Mouse (Mus musculus): ENCODE measurements at regions not wholly inside any gene's neighbourhood (a gene's known extent, or its start where the extent isn't known, plus 50 kb on each side); places are given as distances from the start of the nearest gene placed in this dataset.

DNA sequence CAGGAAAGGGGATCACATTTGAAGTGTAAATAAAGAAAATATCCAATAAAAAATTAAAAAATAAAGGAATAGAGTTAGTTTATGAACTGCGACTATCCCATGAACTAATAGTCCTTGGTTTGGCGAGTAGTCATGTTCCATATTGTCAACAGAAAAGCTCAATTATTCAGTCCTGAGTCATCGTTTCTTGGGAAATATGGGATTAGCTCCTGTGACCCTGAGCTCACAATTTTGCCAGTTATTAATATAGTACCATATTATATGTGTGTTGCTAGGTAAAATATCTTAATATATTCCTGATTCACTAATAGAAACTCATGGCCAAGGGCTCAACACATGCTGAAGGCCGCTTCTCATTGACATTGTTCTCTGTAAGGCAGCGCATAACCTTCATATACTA lies 126.4 kb upstream of the Ccdc122 start:
- H3K9me3 ChIP-seq (replicated peaks; ENCODE audit: control insufficient read depth, low read length), result no peaks in the 10 kb centered on the region
- no peak overlapping the region for H3K4me3 ChIP-seq (ENCODE audit: low read depth, low read length)
- H3K27me3 ChIP-seq (ENCODE audit: control insufficient read depth, insufficient read depth, low read depth, low read length), result no peaks in the 10 kb centered on the region
- no peak for ATAC-seq (ENCODE audit: low read depth)
- 70% methylated on average over 5 of the region's 5 CpGs for WGBS (ENCODE audit: insufficient replicate concordance)
- H3K27ac ChIP-seq (ENCODE audit: low read length), result no peak overlapping the region
- no peaks in the 10 kb centered on the region for H3K36me3 ChIP-seq (ENCODE audit: control insufficient read depth, insufficient read depth)
- no peak overlapping the region for H3K9ac ChIP-seq (ENCODE audit: low read depth, low read length)
- no peak overlapping the region for H3K4me2 ChIP-seq (ENCODE audit: low read depth, low read length)
- H3K4me1 ChIP-seq (ENCODE audit: control insufficient read depth, low read depth, low read length), result no peaks in the 10 kb centered on the region

- H3K36me3 ChIP-seq (ENCODE audit: control insufficient read depth, insufficient read depth), result no peaks in the 10 kb centered on the region
- no peak overlapping the region for H3K4me2 ChIP-seq (ENCODE audit: low read depth, low read length)
- H3K4me1 ChIP-seq (ENCODE audit: control insufficient read depth, low read depth, low read length), result no peaks in the 10 kb centered on the region
- whole genome bisulfite sequencing (ENCODE audit: insufficient replicate concordance), result 37% methylated on average over 5 of the region's 5 CpGs
- ATAC-seq (ENCODE audit: low read depth), result no peak
- H3K9me3 ChIP-seq (replicated peaks; ENCODE audit: control insufficient read depth, low read length), result no peaks in the 10 kb centered on the region
- no peaks in the 10 kb centered on the region for H3K27me3 ChIP-seq (ENCODE audit: control insufficient read depth, insufficient read depth, low read depth, low read length)
- no peak overlapping the region for H3K4me3 ChIP-seq (ENCODE audit: low read depth, low read length)
- H3K27ac ChIP-seq (ENCODE audit: low read length), result no peak overlapping the region
- no peak overlapping the region for H3K9ac ChIP-seq (ENCODE audit: low read depth, low read length)
Measured at GRCm38 (mm10) chr14:76907941-76908340, 128.6 kb upstream of the Ccdc122 start.

GRCm38 (mm10) chr14:76902962-76903757 lies 133.4 kb upstream of the Ccdc122 start:
- H3K27ac ChIP-seq (ENCODE audit: low read length), result no peak overlapping the region
- 68% methylated on average over 1 of the region's 1 CpGs for WGBS (ENCODE audit: insufficient replicate concordance)
- ATAC-seq (ENCODE audit: low read depth), result no peak

GRCm38 (mm10) chr14:76901490-76901889 lies 135.1 kb upstream of the Ccdc122 start:
- Histone ChIP-seq H3K27me3 (ENCODE audit: control insufficient read depth, insufficient read depth, low read depth, low read length) (no peaks in the 10 kb centered on the region), H3K36me3 (ENCODE audit: control insufficient read depth, insufficient read depth) (no peaks in the 10 kb centered on the region), H3K9ac (ENCODE audit: low read depth, low read length) (no peak overlapping the region), H3K27ac (ENCODE audit: low read length) (no peak overlapping the region), H3K4me3 (ENCODE audit: low read depth, low read length) (no peak overlapping the region), H3K4me2 (ENCODE audit: low read depth, low read length) (no peak overlapping the region), H3K9me3 (replicated peaks; ENCODE audit: control insufficient read depth, low read length) (no peaks in the 10 kb centered on the region), H3K4me1 (ENCODE audit: control insufficient read depth, low read depth, low read length) (no peaks in the 10 kb centered on the region)
- ATAC-seq (ENCODE audit: low read depth), result peak; percentile 74
- WGBS (ENCODE audit: insufficient replicate concordance), result 54% methylated on average over 3 of the region's 3 CpGs

More at GRCm38 (mm10) chr14:76902962-76903757, 133.4 kb upstream of the Ccdc122 start:
- H3K4me2 ChIP-seq (ENCODE audit: low read depth, low read length), result no peak overlapping the region
- H3K9me3 ChIP-seq (replicated peaks; ENCODE audit: control insufficient read depth, low read length), result no peaks in the 10 kb centered on the region
- H3K27me3 ChIP-seq (ENCODE audit: control insufficient read depth, insufficient read depth, low read depth, low read length), result no peaks in the 10 kb centered on the region
- no peak overlapping the region for H3K9ac ChIP-seq (ENCODE audit: low read depth, low read length)
- no peaks in the 10 kb centered on the region for H3K4me1 ChIP-seq (ENCODE audit: control insufficient read depth, low read depth, low read length)
- no peaks in the 10 kb centered on the region for H3K36me3 ChIP-seq (ENCODE audit: control insufficient read depth, insufficient read depth)
- H3K4me3 ChIP-seq (ENCODE audit: low read depth, low read length), result no peak overlapping the region

- no peaks in the 10 kb centered on the region for H3K36me3 ChIP-seq (ENCODE audit: control insufficient read depth, insufficient read depth)
- no peak overlapping the region for H3K27ac ChIP-seq (ENCODE audit: low read length)
- ATAC-seq (ENCODE audit: low read depth), result no peak
- no peak overlapping the region for H3K9ac ChIP-seq (ENCODE audit: low read depth, low read length)
- WGBS (ENCODE audit: insufficient replicate concordance), result 31% methylated on average over 3 of the region's 3 CpGs
- H3K27me3 ChIP-seq (ENCODE audit: control insufficient read depth, insufficient read depth, low read depth, low read length), result no peaks in the 10 kb centered on the region
- no peak overlapping the region for H3K4me2 ChIP-seq (ENCODE audit: low read depth, low read length)
- no peaks in the 10 kb centered on the region for H3K9me3 ChIP-seq (replicated peaks; ENCODE audit: control insufficient read depth, low read length)
- H3K4me1 ChIP-seq (ENCODE audit: control insufficient read depth, low read depth, low read length), result no peaks in the 10 kb centered on the region
- no peak overlapping the region for H3K4me3 ChIP-seq (ENCODE audit: low read depth, low read length)
Measured at GRCm38 (mm10) chr14:76899331-76899730, 137.2 kb upstream of the Ccdc122 start.

DNA sequence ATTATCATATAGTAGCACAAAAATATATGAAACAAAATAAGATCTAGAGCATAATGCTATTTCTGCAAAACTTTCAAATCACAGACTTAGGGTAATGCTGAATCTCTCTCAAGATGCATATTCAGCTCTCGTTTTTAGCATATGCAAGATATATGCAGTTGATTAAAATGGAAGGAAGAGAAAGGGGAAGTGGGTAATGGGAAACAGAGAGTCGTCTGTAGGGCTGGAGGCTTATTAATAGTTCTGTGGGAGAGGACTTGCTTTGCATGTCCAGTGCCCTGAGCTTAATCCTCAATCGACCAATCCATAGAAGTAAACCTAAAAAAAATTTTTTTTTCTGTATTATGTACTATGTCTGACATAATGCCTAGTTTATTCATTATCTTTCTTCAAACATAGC lies 148.9 kb upstream of the Ccdc122 start:
- 16% methylated on average over 3 of the region's 3 CpGs for WGBS (ENCODE audit: insufficient replicate concordance)
- no peak overlapping the region for H3K27ac ChIP-seq (ENCODE audit: low read length)
- no peak for ATAC-seq (ENCODE audit: low read depth)
- H3K4me1 ChIP-seq (ENCODE audit: control insufficient read depth, low read depth, low read length), result peaks cover 16% of the 10 kb centered on the region
- no peak overlapping the region for H3K9ac ChIP-seq (ENCODE audit: low read depth, low read length)
- no peak overlapping the region for H3K4me3 ChIP-seq (ENCODE audit: low read depth, low read length)
- no peaks in the 10 kb centered on the region for H3K36me3 ChIP-seq (ENCODE audit: control insufficient read depth, insufficient read depth)
- H3K9me3 ChIP-seq (replicated peaks; ENCODE audit: control insufficient read depth, low read length), result no peaks in the 10 kb centered on the region
- no peaks in the 10 kb centered on the region; the same call in 1 of the 2 replicates for H3K27me3 ChIP-seq (ENCODE audit: control insufficient read depth, insufficient read depth, low read depth, low read length)
- H3K4me2 ChIP-seq (ENCODE audit: low read depth, low read length), result no peak overlapping the region

DNA sequence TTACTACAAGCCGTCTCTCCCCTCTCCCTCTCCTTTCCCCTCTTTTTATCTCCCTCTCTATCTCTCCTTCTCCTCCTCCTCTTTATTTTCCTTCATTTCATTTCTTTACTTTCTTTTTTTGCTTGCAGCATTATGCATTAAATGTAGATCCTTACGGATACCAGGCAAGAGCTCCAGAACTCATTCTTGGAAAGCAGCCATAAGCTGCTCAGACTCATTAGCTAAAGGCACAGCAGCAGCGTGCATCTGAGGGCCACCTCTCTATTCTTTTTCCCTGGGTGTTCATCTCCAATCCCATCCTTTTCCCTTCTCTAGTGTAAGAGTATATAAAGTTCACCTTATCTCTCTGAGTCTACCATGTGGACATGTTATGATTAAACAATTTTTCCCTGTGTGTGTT lies 149.4 kb upstream of the Ccdc122 start:
- WGBS (ENCODE audit: insufficient replicate concordance), result 58% methylated on average over 3 of the region's 3 CpGs
- no peak overlapping the region for H3K4me2 ChIP-seq (ENCODE audit: low read depth, low read length)

DNA sequence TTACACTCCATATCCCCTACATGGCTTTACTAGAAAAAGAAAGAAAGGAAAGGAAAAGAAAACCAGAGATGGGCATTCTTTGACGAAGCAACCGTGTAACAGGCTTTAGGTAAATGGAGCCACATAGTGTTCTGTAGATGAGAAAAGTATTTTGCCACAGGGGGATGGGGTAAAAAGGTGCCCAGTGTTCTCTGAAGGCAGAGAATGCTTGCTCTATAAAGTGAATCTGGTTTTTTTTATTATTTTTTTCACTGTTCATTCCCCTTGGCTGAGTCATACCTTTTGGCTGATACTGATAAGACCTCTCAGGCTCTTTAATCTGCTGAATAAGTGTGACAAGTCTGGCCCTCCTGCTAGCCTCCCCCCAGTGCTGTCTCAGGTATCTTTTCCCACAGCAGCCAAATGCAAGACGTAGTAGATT lies 153.3 kb upstream of the Ccdc122 start:
- ATAC-seq (ENCODE audit: low read depth), result peak; percentile 96
- peak overlapping the region; percentile 21; the same call in 1 of the 2 replicates for H3K9ac ChIP-seq (ENCODE audit: low read depth, low read length)
- H3K36me3 ChIP-seq (ENCODE audit: control insufficient read depth, insufficient read depth), result no peaks in the 10 kb centered on the region
- H3K4me1 ChIP-seq (ENCODE audit: control insufficient read depth, low read depth, low read length), result peaks cover 23% of the 10 kb centered on the region
- H3K4me2 ChIP-seq (ENCODE audit: low read depth, low read length), result peak overlapping the region; percentile 65
- H3K27ac ChIP-seq (ENCODE audit: low read length), result peak overlapping the region; percentile 94
- H3K4me3 ChIP-seq (ENCODE audit: low read depth, low read length), result 0 out of 2 replicates have a peak overlapping the region, but pooled peaks have one; percentile 6
- WGBS (ENCODE audit: insufficient replicate concordance), result 36% methylated on average over 3 of the region's 3 CpGs
- H3K9me3 ChIP-seq (replicated peaks; ENCODE audit: control insufficient read depth, low read length), result no peaks in the 10 kb centered on the region
- no peaks in the 10 kb centered on the region; the same call in 1 of the 2 replicates for H3K27me3 ChIP-seq (ENCODE audit: control insufficient read depth, insufficient read depth, low read depth, low read length)

More for the DNA sequence above, 149.4 kb upstream of the Ccdc122 start:
- ATAC-seq (ENCODE audit: low read depth), result no peak
- no peak overlapping the region for H3K27ac ChIP-seq (ENCODE audit: low read length)
- H3K27me3 ChIP-seq (ENCODE audit: control insufficient read depth, insufficient read depth, low read depth, low read length), result no peaks in the 10 kb centered on the region; the same call in 1 of the 2 replicates
- H3K4me3 ChIP-seq (ENCODE audit: low read depth, low read length), result no peak overlapping the region
- no peaks in the 10 kb centered on the region for H3K9me3 ChIP-seq (replicated peaks; ENCODE audit: control insufficient read depth, low read length)
- H3K9ac ChIP-seq (ENCODE audit: low read depth, low read length), result no peak overlapping the region
- H3K36me3 ChIP-seq (ENCODE audit: control insufficient read depth, insufficient read depth), result no peaks in the 10 kb centered on the region
- H3K4me1 ChIP-seq (ENCODE audit: control insufficient read depth, low read depth, low read length), result peaks cover 21% of the 10 kb centered on the region

DNA sequence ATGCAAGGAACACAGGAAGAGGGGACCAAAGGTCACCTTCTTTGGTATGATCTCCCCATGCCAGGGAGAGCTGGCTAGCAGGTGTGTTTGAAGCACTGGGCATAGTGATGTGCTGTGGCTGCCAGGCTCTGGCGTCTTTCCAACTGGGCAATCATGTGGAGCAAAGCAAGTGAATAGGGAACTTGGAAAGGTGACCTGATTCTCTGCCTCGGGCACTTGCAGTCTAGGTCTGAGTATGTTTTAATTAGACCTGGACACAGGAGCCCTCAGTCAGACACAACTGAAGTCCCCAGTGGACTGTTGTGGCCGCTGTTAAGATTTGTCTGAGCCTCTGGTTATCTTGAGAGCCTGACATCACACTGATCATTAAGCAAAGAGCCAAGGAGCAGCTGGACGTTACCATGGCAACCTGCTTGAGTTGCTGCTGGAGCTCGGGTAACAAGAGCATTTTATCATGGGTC lies 153.8 kb upstream of the Ccdc122 start:
- Histone ChIP-seq H3K27ac (ENCODE audit: low read length) (peak overlapping the region; percentile 94), H3K9me3 (replicated peaks; ENCODE audit: control insufficient read depth, low read length) (no peaks in the 10 kb centered on the region), H3K36me3 (ENCODE audit: control insufficient read depth, insufficient read depth) (no peaks in the 10 kb centered on the region), H3K27me3 (ENCODE audit: control insufficient read depth, insufficient read depth, low read depth, low read length) (no peaks in the 10 kb centered on the region; the same call in 1 of the 2 replicates), H3K4me1 (ENCODE audit: control insufficient read depth, low read depth, low read length) (peaks cover 23% of the 10 kb centered on the region), H3K4me2 (ENCODE audit: low read depth, low read length) (peak overlapping the region; percentile 65), H3K9ac (ENCODE audit: low read depth, low read length) (no peak overlapping the region; the same call in 1 of the 2 replicates), H3K4me3 (ENCODE audit: low read depth, low read length) (0 out of 2 replicates have a peak overlapping the region, but pooled peaks have one; percentile 6)
- 31% methylated on average over 5 of the region's 5 CpGs for WGBS (ENCODE audit: insufficient replicate concordance)
- peak; percentile 84 for ATAC-seq (ENCODE audit: low read depth)

All from liver, embryonic 16.5 days (tissue).